Mouse (Mus musculus): ENCODE measurements at regions not wholly inside any gene's neighbourhood (a gene's known extent, or its start where the extent isn't known, plus 50 kb on each side); places are given as distances from the start of the nearest gene placed in this dataset.
A peak's percentile ranks its signal among the peaks of the same experiment; 100 is the strongest.

DNA sequence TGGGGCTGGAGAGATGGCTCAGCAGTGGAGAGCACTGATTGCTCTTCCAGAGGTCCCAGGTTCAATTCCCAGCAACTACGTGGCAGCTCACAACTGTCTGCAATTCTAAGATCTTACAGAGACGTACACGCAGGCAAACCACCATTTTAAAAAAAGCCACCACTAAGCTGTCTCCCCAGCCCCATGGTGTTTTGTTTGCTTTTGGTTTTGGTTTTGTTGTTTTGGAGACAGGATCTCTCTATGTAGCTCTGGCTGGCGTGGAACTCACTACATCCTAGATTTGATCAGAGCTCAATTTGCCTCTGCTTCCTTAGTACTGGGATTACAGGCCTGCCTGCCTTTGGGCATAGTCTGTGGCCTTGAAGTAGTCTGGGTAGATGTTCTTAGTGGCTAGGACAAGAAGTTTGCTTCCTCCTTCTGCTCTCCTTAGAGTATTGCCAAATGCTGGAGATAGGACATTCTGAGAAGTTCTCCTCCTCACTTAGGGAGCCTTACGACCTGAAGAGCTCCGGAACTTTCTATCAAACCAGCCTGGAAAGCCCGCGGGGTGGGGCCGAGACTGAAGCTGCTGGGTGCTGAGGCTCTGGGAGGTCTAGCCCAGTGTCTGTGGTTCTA, 495.4 kb upstream of the Chrm3 start:
- peak; percentile 1 to 3 for DNase-seq (ENCODE audit: low spot score in 2 of 2)

DNA sequence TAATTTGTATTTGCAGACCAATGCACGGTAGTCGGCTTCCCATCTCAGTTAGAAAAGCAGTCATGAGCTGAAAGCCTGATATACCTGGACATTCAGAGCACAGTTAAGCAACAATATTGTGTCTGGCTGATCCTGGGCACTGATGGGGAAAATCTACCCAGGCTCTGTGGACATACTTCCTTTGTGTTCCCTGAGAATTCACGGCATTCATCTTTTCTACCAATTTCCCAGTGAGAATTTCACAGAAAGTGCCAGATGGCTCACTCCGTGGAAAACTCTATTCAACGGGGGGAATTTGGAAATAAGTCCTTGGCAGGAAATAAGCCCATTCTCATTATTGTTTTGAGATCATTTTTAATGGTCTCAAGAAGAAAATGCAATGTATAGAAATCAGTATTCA, 484.6 kb upstream of the Chrm3 start:
- DNase-seq (ENCODE audit: low spot score in 2 of 2): no peak

DNA sequence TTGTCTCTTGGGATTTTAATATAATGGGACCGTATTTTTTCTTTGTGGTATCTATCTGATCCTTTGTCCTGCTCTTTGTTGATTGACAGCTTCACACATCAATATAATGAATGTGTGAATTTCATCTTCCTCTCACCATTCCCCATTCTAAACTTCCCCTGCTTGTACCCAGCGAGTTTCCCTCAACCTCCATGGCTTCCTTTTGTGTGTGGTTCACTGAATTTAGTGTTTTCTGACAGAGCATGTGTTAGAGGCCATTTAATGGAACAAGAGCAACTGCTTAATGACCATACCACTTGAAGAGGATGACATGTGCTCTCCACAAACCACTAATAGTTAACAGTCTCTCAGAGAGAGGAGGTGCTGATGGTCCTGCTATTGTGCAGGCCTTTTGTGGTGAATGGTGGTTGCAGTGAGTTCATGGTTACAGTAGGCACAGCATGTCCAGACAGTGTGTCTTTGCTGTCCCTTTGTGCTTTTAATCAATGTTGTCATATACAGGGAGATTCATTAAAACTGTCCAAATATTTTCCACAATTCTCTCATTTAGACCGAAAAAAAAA, 438.8 kb upstream of the Chrm3 start:
- no peak for DNase-seq (ENCODE audit: low spot score in 2 of 2)
